Mouse (Mus musculus) c-Kit-positive CD71-positive TER-119-positive erythroid progenitor cells, embryonic 14.5 days (primary cell): ENCODE measurements around the gene Ankzf1.

Experiments
- DNase-seq: peaks from one replicate; pipeline ENCODE4 v3.0.0-alpha.2; 2013; ENCODE audit warnings: low spot score

Gene Ankzf1

DNA sequence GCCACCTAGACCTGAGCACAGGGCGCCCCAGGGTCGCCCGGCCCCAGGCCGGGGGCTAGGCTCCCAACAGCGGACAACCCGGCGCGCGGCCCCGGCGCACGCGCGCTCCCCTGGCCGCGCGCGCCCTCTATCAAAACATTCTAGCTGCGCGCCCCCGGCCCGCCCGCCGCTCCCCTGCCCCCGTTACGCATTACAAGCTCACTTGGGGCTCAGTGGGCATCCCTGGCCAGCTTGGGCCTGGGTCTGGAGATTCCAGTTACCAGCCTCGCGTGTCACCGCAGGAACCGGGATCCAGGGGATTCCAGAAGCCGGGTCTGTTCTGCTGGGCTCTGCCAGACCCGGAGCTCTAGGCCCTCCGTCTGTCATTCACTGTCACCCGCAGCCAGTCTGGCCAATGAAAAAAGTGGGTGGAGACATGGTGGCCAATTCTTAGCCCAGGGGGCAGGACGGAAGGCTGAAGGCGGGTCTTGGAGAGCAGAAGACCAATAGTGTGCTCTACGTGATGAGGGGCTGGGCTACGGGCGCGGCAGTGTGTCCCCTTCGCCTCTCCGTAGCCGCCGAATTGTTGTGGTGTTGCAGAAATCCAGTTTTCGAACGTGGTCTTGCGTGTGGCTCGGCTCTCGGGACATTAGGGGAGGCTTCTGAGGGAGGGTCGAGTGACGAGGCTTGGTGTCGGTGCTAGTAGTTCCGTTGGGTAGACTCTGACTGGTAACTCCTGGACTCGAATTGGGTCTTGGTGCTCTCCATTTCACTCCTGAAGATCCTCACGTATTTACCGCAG, at the start of gene Ankzf1, which contains the start of gene Atg9a:
Ankzf1 (plus strand) TSS at position 530 of the 781 bp plus-strand sequence.
Atg9a (minus strand) TSS at position 575 of the 781 bp plus-strand sequence.
- peak; percentile 97 for DNase-seq

- DNase-seq: peak; percentile 95
These were observed 49.4 kb upstream of the Ankzf1 start, which contains the start of the genes Cnppd1 and Retreg2 for GRCm38 (mm10) chr1:75142301-75143261. TSS of gene Cnppd1 (minus strand) at chr1:75142711. TSS of gene Retreg2 (plus strand) at chr1:75142778.

DNA sequence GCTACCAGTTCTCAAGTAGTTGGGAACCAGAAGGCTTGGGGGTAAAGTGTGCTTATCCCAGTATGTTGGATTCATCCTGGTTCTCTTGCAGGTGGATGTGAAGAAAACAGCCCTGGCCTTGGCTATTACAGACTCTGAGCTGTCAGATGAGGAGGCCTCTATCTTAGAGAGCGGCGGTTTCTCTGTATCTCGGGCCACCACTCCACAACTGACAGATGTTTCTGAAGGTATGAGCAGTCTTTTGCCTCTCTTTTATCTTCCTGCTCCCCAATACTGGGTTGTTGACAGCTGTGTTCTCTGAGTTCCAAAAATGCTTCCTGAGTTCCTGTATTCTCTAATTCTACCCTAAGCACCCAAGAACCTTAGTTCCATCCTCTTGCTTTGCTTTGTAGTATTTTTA, 46.4 kb upstream of the Ankzf1 start:
- no peak for DNase-seq

GRCm38 (mm10) chr1:75147411-75148135, 44.4 kb upstream of the Ankzf1 start:
- no peak for DNase-seq

- no peak for DNase-seq
These were observed 43.2 kb upstream of the Ankzf1 start for GRCm38 (mm10) chr1:75148727-75149126.

GRCm38 (mm10) chr1:75155837-75156236, 36.1 kb upstream of the Ankzf1 start:
- DNase-seq: no peak

- DNase-seq: no peak
These were observed 33.0 kb upstream of the Ankzf1 start for GRCm38 (mm10) chr1:75158990-75159389.

GRCm38 (mm10) chr1:75159540-75160255, 32.3 kb upstream of the Ankzf1 start:
- DNase-seq: peak; percentile 74

- DNase-seq: peak; percentile 55
These were observed 31.7 kb upstream of the Ankzf1 start for GRCm38 (mm10) chr1:75160256-75160617.

DNA sequence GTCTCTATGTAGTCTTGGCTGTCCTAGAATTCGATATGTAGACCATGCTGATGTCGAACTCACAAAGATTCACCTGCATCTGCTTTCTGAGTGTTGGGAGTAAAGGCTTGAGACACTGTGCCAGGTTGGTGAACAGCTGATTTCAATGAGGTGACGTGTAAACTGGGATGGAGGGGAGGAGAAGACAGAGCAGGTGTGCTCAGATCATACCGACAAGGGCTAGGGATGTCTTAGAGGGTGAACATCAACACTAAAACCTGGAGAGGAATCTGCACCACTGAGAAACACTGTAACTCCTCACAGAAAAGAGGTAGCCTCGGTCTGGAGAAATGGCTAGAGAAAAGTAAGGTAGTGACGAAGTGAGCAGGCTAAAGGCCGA, 23.9 kb upstream of the Ankzf1 start:
- no peak for DNase-seq

DNA sequence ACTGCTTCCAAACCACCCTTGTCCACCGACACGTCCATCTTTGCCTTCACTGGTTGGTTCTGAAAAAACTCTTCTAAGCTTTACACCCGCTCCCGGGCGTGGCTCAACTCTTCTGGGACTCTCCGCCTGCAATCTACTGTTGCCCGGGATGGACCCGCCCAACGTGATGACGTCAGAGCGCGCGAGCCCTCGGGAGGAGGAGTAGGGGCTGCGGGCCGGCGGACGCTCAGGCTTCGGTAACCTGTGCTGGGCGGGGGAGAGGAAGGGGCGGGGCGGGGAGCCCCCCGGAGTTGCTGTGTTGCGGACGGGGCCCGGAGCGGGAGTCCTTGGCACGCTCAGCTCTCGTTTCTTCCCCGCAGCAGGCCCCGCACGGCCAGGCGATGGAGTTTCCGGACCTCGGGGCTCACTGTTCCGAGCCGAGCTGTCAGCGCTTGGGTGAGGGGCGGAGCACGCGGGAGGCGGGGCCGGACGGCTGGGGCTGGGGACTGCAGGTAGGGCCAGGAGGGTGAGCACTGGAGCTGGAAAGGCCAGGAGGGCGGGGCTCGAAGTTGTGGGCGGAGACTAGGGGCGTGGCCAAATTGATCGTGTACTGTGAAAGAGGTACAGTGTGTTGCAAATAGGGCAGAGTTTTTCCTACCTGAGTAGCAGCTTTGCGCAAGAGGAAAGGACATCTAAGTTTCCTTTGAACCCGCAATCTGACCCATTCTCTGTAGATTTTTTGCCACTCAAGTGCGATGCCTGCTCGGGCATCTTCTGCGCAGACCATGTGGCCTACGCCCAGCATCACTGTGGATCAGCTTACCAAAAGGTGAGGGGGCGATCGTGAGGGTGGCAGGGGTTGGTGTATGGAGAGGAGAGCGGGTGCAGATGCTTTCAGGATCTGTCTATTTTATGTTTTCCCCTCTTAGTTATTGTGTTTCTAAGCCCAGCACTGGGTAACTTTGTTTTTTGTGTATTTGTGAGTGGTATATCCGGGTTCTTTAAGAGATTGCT, 23.2 kb upstream of the Ankzf1 start, which contains the start of gene Zfand2b:
Zfand2b (plus strand) TSS at position 175 of the 993 bp plus-strand sequence.
- peak; percentile 96 for DNase-seq

DNA sequence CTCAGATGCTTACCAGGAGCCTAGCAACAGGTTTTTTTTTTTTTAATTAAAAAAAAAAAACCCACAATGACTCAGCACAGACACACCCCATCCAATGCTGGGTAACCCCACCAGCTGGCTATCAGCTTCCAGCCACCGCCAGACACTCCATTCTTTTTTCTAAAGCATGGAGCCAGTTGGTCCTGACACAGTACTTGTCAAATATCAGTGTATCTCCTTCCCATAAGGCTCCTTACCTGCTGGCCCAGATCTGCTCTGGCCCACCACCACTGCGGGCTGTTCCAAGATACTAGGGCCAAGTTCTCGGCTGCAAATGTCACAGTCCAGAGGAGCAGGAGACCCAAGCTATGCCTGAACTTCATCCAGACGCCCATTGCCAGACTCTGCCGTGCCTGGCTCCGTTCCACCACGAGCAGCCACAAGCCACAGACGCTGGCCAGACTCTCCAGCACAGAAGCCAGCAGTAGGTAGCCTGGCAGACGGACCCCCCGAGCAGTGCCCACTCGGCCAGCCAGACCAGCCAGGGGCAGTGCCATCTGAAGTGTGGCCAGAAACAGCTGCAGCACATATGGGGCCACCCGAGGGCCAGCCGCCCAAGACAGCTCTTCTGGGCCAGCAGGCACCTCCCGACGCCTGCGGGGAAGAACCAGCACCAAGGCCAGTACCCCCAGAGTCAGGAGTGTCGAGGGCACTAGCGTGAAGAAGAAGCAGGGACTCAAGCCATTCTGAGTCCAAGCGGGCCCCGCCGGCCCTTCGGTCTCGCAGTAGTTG, 12.4 kb upstream of the Ankzf1 start:
- DNase-seq: peak; percentile 86

DNA sequence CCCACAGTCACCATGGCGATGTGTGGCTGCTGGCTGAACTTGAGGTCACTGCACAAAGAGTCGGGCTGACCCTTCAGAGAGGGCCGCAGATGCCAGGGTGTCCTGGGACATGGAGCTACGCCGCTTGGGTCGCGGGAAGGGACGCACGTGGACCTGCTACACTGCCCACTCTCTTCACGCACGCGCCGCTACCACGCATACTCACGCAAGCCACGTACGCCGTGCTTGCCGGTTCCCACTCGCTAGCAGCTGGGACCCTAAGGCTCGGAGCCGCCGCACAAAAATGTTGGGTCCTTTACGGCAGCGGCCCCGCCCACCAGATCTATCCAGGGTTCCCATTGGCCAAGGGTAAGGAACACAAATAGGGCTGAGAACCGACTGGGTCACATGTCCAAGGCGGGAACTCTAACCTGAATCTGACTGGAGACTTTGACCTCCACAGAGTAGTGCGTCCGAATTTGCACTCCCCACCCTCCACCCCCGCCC, 11.8 kb upstream of the Ankzf1 start, which contains the start of gene Abcb6:
Abcb6 (minus strand) TSS at position 288 of the 486 bp plus-strand sequence.
- peak; percentile 94 for DNase-seq

GRCm38 (mm10) chr1:75180741-75181140, 11.2 kb upstream of the Ankzf1 start:
- DNase-seq: no peak

DNA sequence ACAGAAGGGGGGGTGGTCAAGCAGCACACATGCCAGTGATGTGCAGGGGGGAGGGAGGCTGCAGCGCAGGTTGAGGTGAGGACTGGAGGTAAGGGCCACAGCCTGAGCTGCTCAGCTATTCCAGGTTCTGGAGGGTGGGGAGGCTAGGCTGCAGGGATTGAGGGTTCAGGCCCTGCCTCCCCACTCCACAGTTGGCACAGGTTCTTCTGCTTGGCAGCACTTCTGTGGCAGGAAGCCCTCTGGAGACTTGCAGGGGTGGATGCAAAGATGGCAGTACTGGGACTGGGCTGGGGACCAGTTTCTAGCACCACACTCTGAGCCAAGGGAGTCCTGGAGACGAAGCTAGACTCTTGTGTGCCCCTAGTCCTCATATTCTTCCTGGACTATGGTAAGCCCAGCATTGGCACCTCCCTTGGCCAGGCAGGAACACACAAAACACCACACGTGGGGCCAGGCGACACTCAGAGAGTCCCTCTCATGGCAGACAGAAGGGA, 10.5 kb upstream of the Ankzf1 start:
- DNase-seq: no peak

DNA sequence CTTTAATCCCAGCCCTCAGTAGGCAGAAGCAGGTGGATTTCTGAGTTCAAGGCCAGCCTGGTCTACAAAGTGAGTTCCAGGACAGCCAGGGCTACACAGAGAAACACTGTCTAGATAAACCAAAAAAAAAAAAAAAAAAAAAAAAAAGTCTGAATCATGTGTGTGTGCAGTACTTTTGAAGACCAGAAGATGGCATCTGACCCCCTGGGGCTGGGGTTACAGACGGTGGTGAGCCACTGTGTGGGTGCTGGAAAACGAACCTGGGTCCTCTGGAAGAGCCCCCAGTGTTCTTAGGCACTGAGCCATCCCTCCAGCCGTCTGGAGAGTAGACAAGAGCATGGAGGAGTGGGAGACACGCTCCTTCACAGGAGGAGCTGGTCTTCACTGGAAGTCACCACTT, 9.8 kb upstream of the Ankzf1 start:
- no peak for DNase-seq

DNA sequence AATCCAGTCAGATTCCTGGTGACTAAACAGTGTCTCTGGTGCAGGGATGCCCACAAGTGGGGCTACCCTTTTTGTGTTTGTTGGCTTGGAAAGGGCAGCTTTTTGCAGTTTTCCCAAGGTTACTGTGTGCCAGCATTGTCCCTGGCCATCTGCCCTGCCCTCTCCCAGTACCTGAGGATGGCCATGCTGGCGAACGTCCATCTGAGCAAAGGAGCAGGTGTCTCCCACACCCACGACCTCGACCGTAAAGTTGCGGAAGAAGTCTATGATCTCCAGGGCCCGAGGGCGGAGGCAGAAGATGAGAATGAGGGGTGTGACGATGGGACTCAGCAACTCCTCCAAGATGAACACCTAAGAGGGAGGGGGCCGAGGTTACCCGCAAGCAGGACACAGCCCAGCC, 6.5 kb upstream of the Ankzf1 start:
- DNase-seq: no peak

- DNase-seq: no peak
These were observed 4.8 kb upstream of the Ankzf1 start for GRCm38 (mm10) chr1:75187126-75187525.
